Mouse (Mus musculus) cerebellum, adult 2 months (tissue): ENCODE results near the gene Ace3. TPM values are rescaled to one million over a fixed set of nuclear protein-coding genes. Genes with fewer than 3 reads are reported as not detected.
A peak's percentile ranks its signal among the peaks of the same experiment; 100 is the strongest.

Experiments
- DNase-seq, 2 experiments: peaks; one replicate each; pipeline ENCODE4 v3.0.0; 2021
- H3K27ac ChIP-seq: fragments of 200-500 bp; 2 replicates; pipeline ENCODE4 v1.5.1; 2012; ENCODE audit warnings: low read length, control low read depth, inconsistent platforms; ENCODE audit not compliant: insufficient read depth
- H3K27me3 ChIP-seq: fragments of 200-500 bp; 2 replicates; pipeline ENCODE4 v1.6.1; 2012; ENCODE audit warnings: inconsistent platforms, mild to moderate bottlenecking, low read length, moderate library complexity; ENCODE audit not compliant: control insufficient read depth, insufficient read depth
- H3K4me1 ChIP-seq: fragments of 200-500 bp; 2 replicates; pipeline ENCODE4 v1.6.1; 2011; ENCODE audit warnings: low read length; ENCODE audit not compliant: control insufficient read depth, insufficient read depth
- H3K4me3 ChIP-seq: fragments of 200-500 bp; replicated peaks from 2 replicates; pipeline ENCODE3; 2011; ENCODE audit warnings: mild to moderate bottlenecking, low read depth, low read length, control low read depth; ENCODE audit not compliant: insufficient read depth
- CTCF ChIP-seq: fragments of 200-500 bp; IDR thresholded peaks from 2 replicates; pipeline ENCODE4 v1.5.1; 2011; ENCODE audit warnings: low read depth, mild to moderate bottlenecking, control low read depth, low read length, moderate library complexity, borderline replicate concordance; ENCODE audit not compliant: insufficient read depth
- POLR2A ChIP-seq: fragments of 200-500 bp; IDR thresholded peaks from 2 replicates; pipeline ENCODE4 v1.6.1; 2011; ENCODE audit warnings: low read length, control low read depth, borderline replicate concordance; ENCODE audit not compliant: insufficient read depth
- WGBS: fragments of 180-500 bp; shearing (Covaris S2); methylation state at CpG from one replicate; pipeline ENCODE4 v1.1.7; 2018; 5-methylcytosine and 5-hydroxymethylcytosine counted together
- polyA plus RNA-seq: library from polyadenylated mRNA; depleted of rRNA; stranded (reverse); fragments of >200 nt; gene quantifications from 2 replicates; pipeline ENCODE4 v1.2.3, GENCODE M21; 2012

The Ace3 gene
- polyA plus RNA-seq, 1 experiment, result not detected

- H3K27me3 ChIP-seq, result no peaks in the 10 kb centered on the region
- WGBS, result 4% methylated on average over 25 of the region's 25 CpGs
- TF ChIP-seq CTCF, result no peak
- no peak for TF ChIP-seq POLR2A
- H3K27ac ChIP-seq, result no peak within 1 kb of the TSS
- no peak for DNase-seq
- no peak within 1 kb of the TSS for H3K4me3 ChIP-seq
- no peaks in the 10 kb centered on the region for H3K4me1 ChIP-seq
These were observed 13.3 kb downstream of the Ace3 start, which contains the start of gene Kcnh6 for GRCm38 (mm10) chr11:106007821-106008220. Gene Kcnh6, plus strand, starts transcription at chr11:106008124.

- H3K4me3 ChIP-seq, result no peak overlapping the region
- no peak for DNase-seq
- TF ChIP-seq CTCF (no peak), POLR2A (no peak)
- H3K27ac ChIP-seq, result no peak overlapping the region
- WGBS, result 48% methylated on average over 7 of the region's 7 CpGs
- H3K27me3 ChIP-seq, result no peaks in the 10 kb centered on the region
- peaks cover 8% of the 10 kb centered on the region for H3K4me1 ChIP-seq
These were observed 18.2 kb downstream of the Ace3 start for GRCm38 (mm10) chr11:106012711-106013110.

DNA sequence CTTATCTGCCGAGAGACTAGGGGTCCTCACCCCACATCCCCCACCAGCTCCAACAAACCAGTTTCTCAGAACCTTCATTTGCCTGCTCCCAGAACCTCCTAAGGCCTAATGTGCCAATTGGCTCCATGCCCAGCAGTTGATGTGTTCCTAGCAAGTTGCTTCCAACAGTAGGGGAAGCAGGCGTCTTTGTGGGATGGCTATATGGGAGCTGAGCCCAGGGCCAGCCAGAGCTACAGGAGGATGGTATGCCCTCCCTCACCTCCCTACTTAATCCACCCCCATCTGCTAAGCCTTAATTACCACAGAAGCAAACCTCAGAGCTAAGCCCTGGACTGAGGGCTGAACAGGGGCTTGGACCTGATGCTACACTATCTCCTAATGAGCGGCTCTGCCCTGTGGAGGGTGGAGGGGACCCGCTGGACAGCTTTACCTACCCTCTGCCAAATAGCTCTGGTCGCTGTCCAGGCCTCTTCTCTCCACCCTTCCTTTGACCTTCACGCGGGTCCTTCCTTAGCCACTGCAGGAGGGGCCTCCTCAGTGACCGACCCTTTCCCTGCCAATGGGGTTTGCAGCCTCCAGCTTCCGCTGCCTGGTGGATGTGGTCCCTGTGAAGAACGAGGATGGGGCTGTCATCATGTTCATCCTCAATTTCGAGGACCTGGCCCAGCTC, 19.2 kb downstream of the Ace3 start:
- Histone ChIP-seq H3K27ac (no peak overlapping the region), H3K4me3 (no peak overlapping the region), H3K27me3 (no peaks in the 10 kb centered on the region), H3K4me1 (peaks cover 8% of the 10 kb centered on the region)
- 26% methylated on average over 11 of the region's 11 CpGs for WGBS
- TF ChIP-seq CTCF, result no peak
- DNase-seq, result peak; percentile 40 to 62

DNA sequence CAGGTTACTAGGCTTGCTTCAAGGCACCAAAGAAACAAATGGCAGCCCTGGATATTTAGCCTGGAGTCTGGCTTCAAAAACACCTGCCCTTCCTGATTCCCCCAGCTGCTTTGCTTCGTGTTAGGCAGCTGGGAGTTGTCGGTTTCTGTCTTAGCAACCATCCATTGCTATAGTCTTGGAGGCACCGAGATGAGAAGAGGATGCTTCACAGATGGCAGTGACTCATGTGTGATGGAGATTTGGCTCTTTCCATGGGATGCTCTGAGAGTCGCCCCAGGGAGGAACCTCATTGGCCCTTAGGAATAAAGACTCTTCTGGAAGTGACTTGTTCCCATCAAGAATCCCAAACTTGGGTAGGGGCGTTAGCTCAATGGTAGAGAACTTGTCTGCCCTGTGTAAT, 22.0 kb downstream of the Ace3 start:
- Histone ChIP-seq H3K27me3 (no peaks in the 10 kb centered on the region), H3K4me3 (no peak overlapping the region), H3K27ac (no peak overlapping the region), H3K4me1 (peaks cover 13% of the 10 kb centered on the region)
- 55% methylated on average over 5 of the region's 5 CpGs for WGBS
- DNase-seq, result no peak
- TF ChIP-seq POLR2A (no peak), CTCF (no peak)

DNA sequence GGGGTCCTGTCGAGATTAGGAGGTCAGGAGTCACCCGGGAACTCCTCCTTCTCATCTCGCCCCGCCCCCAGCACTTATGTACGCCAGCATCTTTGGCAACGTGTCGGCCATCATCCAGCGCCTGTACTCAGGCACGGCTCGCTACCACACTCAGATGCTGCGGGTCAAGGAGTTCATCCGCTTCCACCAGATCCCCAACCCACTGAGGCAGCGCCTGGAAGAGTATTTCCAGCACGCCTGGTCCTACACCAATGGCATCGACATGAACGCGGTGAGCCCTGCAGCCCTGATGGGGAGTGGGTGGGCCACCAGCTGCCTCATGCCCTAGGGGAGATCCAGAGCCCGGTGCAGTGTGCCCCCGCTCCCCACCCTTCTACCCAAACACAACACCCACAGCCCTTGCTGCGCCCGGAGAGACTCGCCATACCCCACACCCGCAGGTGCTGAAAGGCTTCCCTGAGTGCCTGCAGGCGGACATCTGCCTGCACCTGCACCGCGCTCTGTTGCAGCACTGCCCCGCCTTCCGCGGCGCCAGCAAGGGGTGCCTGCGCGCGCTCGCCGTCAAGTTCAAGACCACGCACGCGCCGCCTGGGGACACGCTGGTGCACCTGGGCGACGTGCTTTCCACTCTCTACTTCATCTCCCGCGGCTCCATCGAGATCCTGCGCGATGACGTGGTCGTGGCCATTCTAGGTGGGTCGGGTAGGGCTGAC, 25.7 kb downstream of the Ace3 start:
- H3K27ac ChIP-seq, result no peak overlapping the region
- H3K4me1 ChIP-seq, result peaks cover 5% of the 10 kb centered on the region; the same call in 1 of the 2 replicates
- no peaks in the 10 kb centered on the region for H3K27me3 ChIP-seq
- H3K4me3 ChIP-seq, result peak overlapping the region; percentile 51
- 3% methylated on average over 50 of the region's 50 CpGs for WGBS
- TF ChIP-seq POLR2A (no peak), CTCF (no peak)
- DNase-seq, result peak; percentile 22 to 44

DNA sequence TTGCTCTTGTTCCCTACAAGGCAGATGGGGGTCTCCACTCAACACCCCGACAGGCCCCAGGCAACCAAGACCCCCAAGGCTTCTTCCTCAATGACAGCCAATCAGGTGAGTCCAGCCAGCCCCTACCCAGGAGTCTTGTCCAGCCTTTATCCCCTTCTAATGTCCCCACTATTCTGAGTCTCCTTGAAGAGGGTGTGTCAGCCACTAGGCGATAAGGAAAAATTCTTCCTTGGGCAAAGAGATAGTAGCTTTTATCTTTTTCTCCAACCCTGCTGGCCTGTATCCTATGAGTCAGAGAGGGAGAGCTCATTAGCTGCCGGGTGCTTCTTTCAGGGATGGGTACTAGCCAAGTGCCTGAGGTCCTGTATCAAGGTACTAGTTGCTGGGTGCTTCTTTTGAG, 31.3 kb downstream of the Ace3 start:
- no peaks in the 10 kb centered on the region for H3K4me1 ChIP-seq
- WGBS, result 77% methylated on average over 3 of the region's 3 CpGs

DNA sequence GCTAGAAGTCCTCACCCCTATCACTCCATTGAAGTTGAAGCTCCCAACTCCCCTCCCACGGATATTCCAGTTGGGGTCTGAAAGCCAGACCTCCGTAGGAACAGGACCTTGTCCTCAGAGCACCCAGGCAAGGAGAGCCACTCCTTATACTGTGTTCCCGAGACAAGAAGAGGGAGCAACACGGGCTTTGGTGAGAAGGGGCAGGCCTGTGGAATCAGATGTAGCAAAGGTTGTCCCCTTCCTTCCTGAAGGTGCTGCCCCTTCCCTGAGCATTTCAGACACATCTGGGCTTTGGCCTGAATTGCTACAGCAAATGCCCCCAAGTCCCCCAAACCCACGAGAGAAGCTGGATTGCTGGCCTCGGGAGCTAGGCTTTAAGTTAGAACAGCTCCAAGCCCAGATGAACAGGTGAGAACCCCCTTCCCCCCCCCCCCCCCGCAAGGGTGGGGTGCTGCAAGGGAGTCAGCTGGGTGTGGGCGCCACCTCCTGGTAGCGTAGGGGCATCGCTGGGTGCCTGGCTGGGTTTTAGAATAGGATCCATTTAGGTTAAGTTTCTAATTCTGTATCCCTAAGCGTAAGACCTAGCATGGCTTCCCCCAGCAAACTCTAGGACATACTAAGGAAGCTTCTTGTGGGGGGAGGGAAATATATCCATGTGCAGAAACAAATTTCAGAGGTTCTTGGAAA, 32.1 kb downstream of the Ace3 start:
- no peak for TF ChIP-seq POLR2A
- TF ChIP-seq CTCF, result peak; percentile 87
- no peak overlapping the region for H3K27ac ChIP-seq
- 30% methylated on average over 11 of the region's 11 CpGs for WGBS
- peak; percentile 59 to 75 for DNase-seq
- H3K27me3 ChIP-seq, result no peaks in the 10 kb centered on the region
- no peaks in the 10 kb centered on the region for H3K4me1 ChIP-seq
- H3K4me3 ChIP-seq, result no peak overlapping the region

More for the DNA sequence above, 31.3 kb downstream of the Ace3 start:
- DNase-seq, result no peak
- TF ChIP-seq CTCF, result no peak
- TF ChIP-seq POLR2A, result no peak
- Histone ChIP-seq H3K27ac (no peak overlapping the region), H3K4me3 (no peak overlapping the region), H3K27me3 (no peaks in the 10 kb centered on the region)
